Mouse (Mus musculus) urinary bladder, postnatal 36 days (tissue): ENCODE results near the gene Srbd1.

Experiments
- DNase-seq, 2 experiments: peaks; one replicate each; pipeline ENCODE4 v3.0.0; 2022; ENCODE audit warnings: low spot score in 2 of 2, mixed read lengths in 1 of 2

The Srbd1 gene

GRCm38 (mm10) chr17:86145079-86145951, at the start of gene Srbd1:
Gene Srbd1, minus strand, starts transcription at chr17:86145175.
- peak; percentile 91 to 92 for DNase-seq

GRCm38 (mm10) chr17:86193979-86194378, 49.0 kb upstream of the Srbd1 start:
- no peak for DNase-seq

GRCm38 (mm10) chr17:86187777-86188176, 42.8 kb upstream of the Srbd1 start:
- DNase-seq = no peak

GRCm38 (mm10) chr17:86185584-86185983, 40.6 kb upstream of the Srbd1 start:
- DNase-seq = no peak

GRCm38 (mm10) chr17:86184552-86185209, 39.7 kb upstream of the Srbd1 start:
- DNase-seq = no peak

GRCm38 (mm10) chr17:86183788-86184187, 38.8 kb upstream of the Srbd1 start:
- DNase-seq = no peak

- DNase-seq = no peak
Observed at GRCm38 (mm10) chr17:86176722-86177121, 31.7 kb upstream of the Srbd1 start.

- no peak for DNase-seq
Observed at GRCm38 (mm10) chr17:86175516-86175915, 30.5 kb upstream of the Srbd1 start.

GRCm38 (mm10) chr17:86170164-86170958, 25.4 kb upstream of the Srbd1 start:
- no peak for DNase-seq

- DNase-seq = no peak
Observed at GRCm38 (mm10) chr17:86169092-86169491, 24.1 kb upstream of the Srbd1 start.

- peak; percentile 20 to 25 for DNase-seq
Observed at GRCm38 (mm10) chr17:86168231-86168981, 23.4 kb upstream of the Srbd1 start.

- peak; percentile 72 to 84 for DNase-seq
Observed at GRCm38 (mm10) chr17:86167320-86168230, 22.6 kb upstream of the Srbd1 start, which contains the start of gene Prkce. Gene Prkce, plus strand, starts transcription at chr17:86167785.

GRCm38 (mm10) chr17:86166567-86167319, 21.8 kb upstream of the Srbd1 start:
- peak; percentile 70 to 88 for DNase-seq

GRCm38 (mm10) chr17:86166051-86166566, 21.1 kb upstream of the Srbd1 start:
- DNase-seq = no peak

- no peak for DNase-seq
Observed at GRCm38 (mm10) chr17:86164416-86164815, 19.4 kb upstream of the Srbd1 start.

- DNase-seq = no peak
Observed at GRCm38 (mm10) chr17:86162672-86163071, 17.7 kb upstream of the Srbd1 start.

GRCm38 (mm10) chr17:86156999-86157398, 12.0 kb upstream of the Srbd1 start:
- no peak for DNase-seq

GRCm38 (mm10) chr17:86150867-86151348, 5.9 kb upstream of the Srbd1 start:
- DNase-seq = peak; percentile 48 to 53

- no peak for DNase-seq
Observed at GRCm38 (mm10) chr17:86149726-86150125, 4.8 kb upstream of the Srbd1 start.
